Mouse (Mus musculus) kidney, adult 2 months (tissue): ENCODE measurements at regions not wholly inside any gene's neighbourhood (a gene's known extent, or its start where the extent isn't known, plus 50 kb on each side); places are given as distances from the start of the nearest gene placed in this dataset.

Experiments
- DNase-seq: peaks from one replicate; pipeline ENCODE4 v3.0.0; 2021
- H3K27ac ChIP-seq: fragments of 200-500 bp; 2 replicates; pipeline ENCODE4 v1.5.1; 2012; ENCODE audit warnings: low read depth, low read length, control low read depth, inconsistent platforms; ENCODE audit not compliant: insufficient read depth
- H3K27me3 ChIP-seq: fragments of 200-500 bp; replicated peaks from 2 replicates; pipeline ENCODE4 v1.6.1; 2012; ENCODE audit warnings: mild to moderate bottlenecking, moderate library complexity, low read length, inconsistent platforms; ENCODE audit not compliant: control insufficient read depth, insufficient read depth
- H3K36me3 ChIP-seq: fragments of 200-500 bp; 2 replicates; pipeline ENCODE4 v1.6.1; 2012; ENCODE audit warnings: mild to moderate bottlenecking, moderate library complexity, low read length, inconsistent platforms; ENCODE audit not compliant: control insufficient read depth, insufficient read depth
- H3K4me1 ChIP-seq: fragments of 200-500 bp; 2 replicates; pipeline ENCODE4 v1.6.1; 2011; ENCODE audit warnings: low read length; ENCODE audit not compliant: control insufficient read depth, insufficient read depth
- H3K4me3 ChIP-seq: fragments of 200-500 bp; 2 replicates; pipeline ENCODE4 v1.5.1; 2011; ENCODE audit warnings: mild to moderate bottlenecking, low read depth, low read length, control low read depth; ENCODE audit not compliant: insufficient read depth
- CTCF ChIP-seq: fragments of 200-500 bp; conservative IDR thresholded peaks from 2 replicates; pipeline ENCODE4 v1.5.1; 2011; ENCODE audit warnings: low read depth, mild to moderate bottlenecking, control low read depth, low read length, moderate library complexity, mixed read lengths; ENCODE audit not compliant: insufficient read depth, insufficient read length
- POLR2A ChIP-seq: fragments of 200-500 bp; IDR thresholded peaks from one replicate; pipeline ENCODE4 v1.6.1; 2011; ENCODE audit warnings: low read depth, low read length, control low read depth
- WGBS: fragments of 180-500 bp; shearing (Covaris S2); methylation state at CpG from one replicate; pipeline ENCODE4 v1.1.7; 2018; 5-methylcytosine and 5-hydroxymethylcytosine counted together

GRCm38 (mm10) chr11:117047172-117047950, 67.6 kb upstream of the Sec14l1 start:
- no peaks in the 10 kb centered on the region for H3K27me3 ChIP-seq
- no peak overlapping the region for H3K27ac ChIP-seq
- no peaks in the 10 kb centered on the region for H3K36me3 ChIP-seq
- TF ChIP-seq POLR2A (no peak), CTCF (no peak)
- 37% methylated on average over 22 of the region's 22 CpGs for WGBS
- peak; percentile 23 for DNase-seq
- no peak overlapping the region for H3K4me3 ChIP-seq
- no peaks in the 10 kb centered on the region for H3K4me1 ChIP-seq

- TF ChIP-seq POLR2A (no peak), CTCF (0 out of 2 replicates have a peak, but pooled peaks have one; percentile 25)
- no peak for DNase-seq
Measured at GRCm38 (mm10) chr11:117048911-117049310, 66.1 kb upstream of the Sec14l1 start.

GRCm38 (mm10) chr11:117050788-117051187, 64.2 kb upstream of the Sec14l1 start:
- no peak for DNase-seq
- Histone ChIP-seq H3K27ac (no peak overlapping the region), H3K36me3 (no peaks in the 10 kb centered on the region), H3K4me3 (no peak overlapping the region), H3K4me1 (no peaks in the 10 kb centered on the region), H3K27me3 (no peaks in the 10 kb centered on the region)
- no peak for TF ChIP-seq CTCF
- TF ChIP-seq POLR2A: no peak
- 90% methylated on average over 7 of the region's 7 CpGs for WGBS

More at GRCm38 (mm10) chr11:117048911-117049310, 66.1 kb upstream of the Sec14l1 start:
- Histone ChIP-seq H3K27ac (no peak overlapping the region), H3K36me3 (no peaks in the 10 kb centered on the region), H3K4me3 (no peak overlapping the region), H3K4me1 (no peaks in the 10 kb centered on the region), H3K27me3 (no peaks in the 10 kb centered on the region)
- WGBS: 84% methylated on average over 3 of the region's 3 CpGs

- Histone ChIP-seq H3K27me3 (no peaks in the 10 kb centered on the region), H3K4me1 (no peaks in the 10 kb centered on the region), H3K36me3 (no peaks in the 10 kb centered on the region), H3K4me3 (no peak overlapping the region), H3K27ac (no peak overlapping the region)
- peak; percentile 76 for DNase-seq
- 12% methylated on average over 9 of the region's 9 CpGs for WGBS
- TF ChIP-seq CTCF: peak; percentile 72
- TF ChIP-seq POLR2A: no peak
Measured at GRCm38 (mm10) chr11:117056958-117057357, 58.0 kb upstream of the Sec14l1 start.

GRCm38 (mm10) chr11:117057451-117057850, 57.5 kb upstream of the Sec14l1 start:
- Histone ChIP-seq H3K36me3 (no peaks in the 10 kb centered on the region), H3K4me3 (no peak overlapping the region), H3K27ac (no peak overlapping the region), H3K27me3 (no peaks in the 10 kb centered on the region), H3K4me1 (no peaks in the 10 kb centered on the region)
- peak; percentile 47 for DNase-seq
- 30% methylated on average over 7 of the region's 7 CpGs for WGBS
- TF ChIP-seq CTCF: peak; percentile 71
- no peak for TF ChIP-seq POLR2A

GRCm38 (mm10) chr11:117059120-117059519, 55.8 kb upstream of the Sec14l1 start:
- TF ChIP-seq POLR2A: no peak
- no peak for TF ChIP-seq CTCF
- Histone ChIP-seq H3K27ac (no peak overlapping the region), H3K36me3 (no peaks in the 10 kb centered on the region), H3K4me1 (no peaks in the 10 kb centered on the region), H3K4me3 (no peak overlapping the region), H3K27me3 (no peaks in the 10 kb centered on the region)
- WGBS: 66% methylated on average over 8 of the region's 8 CpGs
- no peak for DNase-seq

- no peaks in the 10 kb centered on the region for H3K36me3 ChIP-seq
- no peak for DNase-seq
- no peak overlapping the region for H3K27ac ChIP-seq
- H3K4me1 ChIP-seq: no peaks in the 10 kb centered on the region
- no peaks in the 10 kb centered on the region for H3K27me3 ChIP-seq
- no peak overlapping the region for H3K4me3 ChIP-seq
- no peak for TF ChIP-seq POLR2A
- no peak for TF ChIP-seq CTCF
- 29% methylated on average over 19 of the region's 19 CpGs for WGBS
Measured at GRCm38 (mm10) chr11:117059981-117060705, 54.8 kb upstream of the Sec14l1 start.
